Mouse (Mus musculus) megakaryocyte-erythroid progenitor cell, adult 5-6 weeks (primary cell): ENCODE data around the gene Rab11fip4. TPM values are rescaled to one million over a fixed set of nuclear protein-coding genes. Genes with fewer than 3 reads are reported as not detected.
A peak's percentile ranks its signal among the peaks of the same experiment; 100 is the strongest.

Source experiments
- ATAC-seq: replicated peaks from 2 replicates; pipeline ENCODE4 v1.8.0; 2016; ENCODE audit warnings: mild to moderate bottlenecking, inconsistent platforms; ENCODE audit not compliant: severe bottlenecking, poor library complexity, low FRiP score, low TSS enrichment
- total RNA-seq, 2 experiments: library from RNA; stranded (forward) in 1 of 2; stranded (reverse) in 1 of 2; fragments of 200-1000, 215-1000 nt in 1 of 2; fragments of >200 nt in 1 of 2; fragmentation: Nextera tagmentation in 1 of 2; gene quantifications; 2 replicates each; pipeline ENCODE4 v1.2.3; 2014 to 2017

The Rab11fip4 gene
- total RNA-seq, 2 experiments from 2014 or later: 0.17 to 1.1 TPM

DNA sequence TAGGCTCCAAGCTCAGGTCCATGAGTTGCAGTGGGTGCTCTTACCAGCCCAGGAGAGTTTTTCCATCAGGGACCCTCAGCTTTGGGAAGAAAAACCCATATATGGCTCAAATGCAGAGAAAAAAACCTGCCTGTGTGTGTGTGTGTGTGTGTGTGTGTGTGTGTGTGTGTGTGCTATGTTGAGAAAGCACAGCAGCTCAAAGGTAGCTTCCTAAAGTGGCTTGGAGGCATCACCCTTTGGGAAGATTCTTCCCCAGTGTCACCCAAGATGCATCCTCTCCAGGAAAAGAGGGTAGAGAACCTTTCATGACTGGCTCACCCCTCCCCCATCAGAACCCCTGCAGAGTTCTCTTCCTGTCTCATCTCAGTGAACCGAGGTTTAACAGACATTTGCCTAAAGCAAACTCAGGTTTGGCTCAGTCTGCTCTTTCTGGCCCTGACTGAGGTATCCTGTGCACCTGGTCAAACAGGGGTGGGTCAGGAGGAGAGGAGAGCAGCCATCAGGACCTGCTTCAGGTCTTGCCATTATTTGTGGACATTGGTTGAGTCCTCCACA lies 21.1 kb downstream of the Rab11fip4 start:
- ATAC-seq: no peak

DNA sequence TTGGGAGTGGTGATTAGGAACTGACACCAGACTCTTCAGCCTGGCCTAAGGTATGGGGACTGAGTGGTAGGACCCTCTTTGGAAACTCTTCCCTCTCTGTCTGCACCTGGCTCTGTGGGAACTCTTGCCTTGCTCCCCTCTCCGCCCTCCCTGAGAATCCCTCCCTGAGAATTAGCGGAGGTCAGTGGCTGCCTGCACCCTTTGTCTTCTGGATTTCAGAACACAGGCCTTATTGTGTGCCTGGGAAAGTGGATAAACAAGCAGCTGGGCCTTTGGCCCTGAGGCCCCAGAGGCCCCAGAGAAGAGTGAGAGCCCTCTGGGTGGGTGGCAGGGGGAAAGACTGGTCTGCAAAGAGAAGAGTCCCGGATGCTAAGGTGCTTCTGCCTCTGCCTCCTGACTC lies 22.1 kb downstream of the Rab11fip4 start:
- ATAC-seq: no peak

DNA sequence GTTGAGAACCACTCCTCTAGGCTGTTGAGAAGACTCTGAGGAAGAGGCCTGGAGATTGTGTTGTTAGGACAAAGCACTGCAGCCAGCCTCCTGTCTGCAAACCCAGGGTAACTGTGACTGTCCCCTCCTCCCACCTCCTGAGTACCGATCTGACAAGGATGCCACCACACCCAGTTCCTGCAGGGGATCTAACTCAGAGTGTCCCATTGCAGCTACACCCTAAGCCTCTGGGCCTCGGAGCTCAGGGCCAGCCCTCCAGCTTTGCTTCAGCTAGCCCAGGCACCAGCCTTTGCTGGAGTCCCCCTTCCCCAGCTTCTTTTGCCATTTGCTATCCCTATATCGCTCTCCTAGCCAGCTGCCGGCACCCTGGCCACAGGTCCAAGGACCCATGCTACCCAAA lies 22.7 kb downstream of the Rab11fip4 start:
- ATAC-seq: no peak

GRCm38 (mm10) chr11:79614880-79615279 lies 23.9 kb downstream of the Rab11fip4 start:
- ATAC-seq: no peak

GRCm38 (mm10) chr11:79615871-79616270 lies 24.9 kb downstream of the Rab11fip4 start:
- ATAC-seq: no peak

DNA sequence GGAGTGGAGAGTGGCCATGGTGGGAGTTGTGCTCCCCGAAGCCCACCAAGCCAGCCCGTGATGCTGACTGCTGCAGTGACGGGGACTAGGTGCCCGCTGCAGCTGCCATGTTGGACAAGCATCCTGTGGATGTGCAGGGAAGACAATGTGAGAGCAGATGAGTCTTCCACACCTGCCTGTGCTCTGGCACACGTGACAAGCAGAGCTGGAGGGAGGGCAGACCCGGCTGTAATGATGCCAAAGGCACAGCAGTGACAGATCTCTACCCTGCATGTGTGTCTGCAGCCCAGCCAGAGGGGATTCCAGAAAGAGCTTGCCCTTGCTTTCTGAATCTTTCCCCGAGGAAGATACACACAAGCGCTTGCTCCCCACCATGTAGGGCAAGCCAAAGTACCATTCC lies 27.0 kb downstream of the Rab11fip4 start:
- no peak for ATAC-seq

DNA sequence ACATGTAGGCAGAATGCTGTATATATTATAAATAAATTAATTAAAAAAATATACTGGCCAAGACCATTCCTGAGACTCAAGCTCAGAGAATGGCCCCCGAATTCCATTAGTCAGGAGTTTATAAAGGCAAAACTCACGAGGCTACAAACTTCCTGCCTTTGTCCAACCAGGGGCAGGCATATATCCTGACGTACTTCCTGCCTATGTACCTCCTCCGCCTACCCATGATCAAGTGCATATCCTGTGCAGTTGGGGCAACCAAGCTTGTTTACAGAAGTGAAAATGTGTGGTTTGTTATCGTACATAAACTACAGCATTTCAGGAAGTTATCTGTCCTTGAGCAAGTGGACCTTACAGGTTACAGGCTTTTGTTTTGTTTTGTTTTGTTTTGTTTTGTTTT lies 32.0 kb downstream of the Rab11fip4 start:
- ATAC-seq: peak; percentile 89

- peak; percentile 53 for ATAC-seq
These were observed 33.8 kb downstream of the Rab11fip4 start for GRCm38 (mm10) chr11:79624801-79625302.

- ATAC-seq: no peak
These were observed 37.7 kb downstream of the Rab11fip4 start for GRCm38 (mm10) chr11:79628716-79629115.

GRCm38 (mm10) chr11:79629752-79630374 lies 38.9 kb downstream of the Rab11fip4 start:
- no peak for ATAC-seq

DNA sequence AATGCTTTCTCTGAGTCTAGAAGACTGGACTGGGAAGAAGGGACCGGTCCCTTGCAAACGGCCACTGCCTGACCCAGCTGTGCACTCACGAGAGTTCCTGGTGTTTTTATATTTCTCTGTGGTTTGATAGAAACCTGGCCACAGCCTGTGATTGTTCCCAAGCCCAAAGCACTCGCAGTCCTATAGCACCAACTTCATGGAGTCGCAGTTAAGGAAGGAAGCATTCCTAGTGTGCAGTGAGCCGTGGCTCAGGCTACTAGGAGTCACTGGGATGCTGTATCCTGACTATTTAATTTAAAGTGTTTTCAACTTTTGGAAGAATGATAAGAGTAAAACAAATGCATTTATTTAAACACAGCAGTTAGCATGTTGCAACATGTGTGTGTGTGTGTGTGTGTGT lies 39.5 kb downstream of the Rab11fip4 start:
- ATAC-seq: no peak

GRCm38 (mm10) chr11:79633366-79633765 lies 42.4 kb downstream of the Rab11fip4 start:
- ATAC-seq: peak; percentile 46; the same call in 1 of the 2 replicates

DNA sequence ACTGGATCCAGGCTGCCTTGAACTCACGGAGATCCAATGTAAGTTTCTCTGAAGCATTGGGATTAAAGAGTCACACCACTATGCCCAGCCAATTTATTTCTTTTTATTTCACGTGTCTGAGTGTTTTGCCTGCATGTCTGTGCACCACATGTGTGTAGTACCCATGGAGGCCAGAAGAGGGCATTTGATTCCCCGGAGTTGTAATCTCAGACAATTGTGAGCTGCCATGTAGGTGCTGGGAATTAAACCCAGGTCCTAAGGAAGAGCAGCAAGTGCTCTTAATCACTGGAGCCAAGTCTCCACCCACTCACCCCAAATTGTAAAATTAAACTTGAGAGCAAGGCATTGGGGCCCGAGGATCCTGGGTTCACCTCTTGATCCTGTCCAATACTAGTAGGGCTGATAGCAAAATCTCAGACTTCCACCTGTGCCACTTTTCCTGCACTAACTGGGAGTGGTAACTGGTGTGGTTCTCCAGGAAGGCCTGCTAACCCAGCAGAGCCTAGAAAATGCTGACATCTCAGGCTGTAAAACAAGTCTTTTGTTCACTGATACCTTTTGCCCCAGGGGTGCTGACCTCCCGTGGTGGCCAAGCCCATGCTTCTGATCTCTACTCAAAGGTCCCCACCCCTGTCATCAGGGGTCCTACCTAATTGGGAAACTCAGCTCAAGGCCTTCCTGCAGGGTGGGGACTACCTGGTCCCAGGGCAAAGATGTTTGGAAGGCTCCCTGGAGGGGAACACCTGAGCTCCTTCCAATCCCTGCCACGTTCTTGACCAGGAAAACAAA lies 44.8 kb downstream of the Rab11fip4 start:
- ATAC-seq: no peak

DNA sequence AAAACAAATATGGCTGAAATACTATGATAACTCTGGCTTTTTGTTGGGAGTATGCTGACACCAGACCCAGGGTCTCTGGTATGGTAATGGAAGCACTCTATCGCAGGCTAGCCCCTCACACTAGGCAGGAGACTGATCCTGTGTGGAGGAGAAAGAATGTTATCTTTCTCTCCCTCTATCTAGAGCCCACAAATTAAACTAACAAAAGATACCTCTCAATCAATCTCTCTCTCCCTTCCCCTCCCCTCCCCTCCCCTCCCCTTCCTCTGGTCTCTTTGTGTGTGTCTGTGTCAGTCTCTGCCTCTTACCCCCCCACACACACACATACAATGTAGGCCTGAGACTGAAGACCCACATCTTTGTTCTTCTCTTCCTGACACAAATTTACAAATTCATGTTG lies 45.5 kb downstream of the Rab11fip4 start:
- ATAC-seq: no peak

DNA sequence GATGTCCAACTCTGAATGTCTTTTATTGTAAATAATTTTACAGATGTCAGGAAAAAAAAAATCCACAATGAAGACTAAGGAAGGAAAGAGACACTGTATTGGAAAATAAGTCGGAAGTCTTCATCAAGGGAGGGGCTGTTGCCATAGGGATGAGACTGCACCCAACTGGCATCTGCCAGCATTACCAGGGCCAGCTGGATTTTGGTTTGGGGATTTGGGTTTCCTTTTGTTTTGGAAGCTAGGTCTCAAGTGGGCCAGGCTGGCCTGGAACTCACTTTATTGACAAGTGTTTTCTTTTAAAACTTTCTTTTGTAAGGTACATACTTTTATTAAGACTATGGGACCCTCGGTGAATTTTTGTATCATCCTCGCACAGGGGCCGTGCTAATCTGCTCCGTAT lies 47.7 kb downstream of the Rab11fip4 start:
- ATAC-seq: no peak

GRCm38 (mm10) chr11:79640940-79641733 lies 50.1 kb downstream of the Rab11fip4 start:
- ATAC-seq: peak; percentile 48; the same call in 1 of the 2 replicates

GRCm38 (mm10) chr11:79643730-79644129 lies 52.7 kb downstream of the Rab11fip4 start:
- no peak for ATAC-seq

- no peak for ATAC-seq
These were observed 53.7 kb downstream of the Rab11fip4 start for GRCm38 (mm10) chr11:79644717-79645191.

DNA sequence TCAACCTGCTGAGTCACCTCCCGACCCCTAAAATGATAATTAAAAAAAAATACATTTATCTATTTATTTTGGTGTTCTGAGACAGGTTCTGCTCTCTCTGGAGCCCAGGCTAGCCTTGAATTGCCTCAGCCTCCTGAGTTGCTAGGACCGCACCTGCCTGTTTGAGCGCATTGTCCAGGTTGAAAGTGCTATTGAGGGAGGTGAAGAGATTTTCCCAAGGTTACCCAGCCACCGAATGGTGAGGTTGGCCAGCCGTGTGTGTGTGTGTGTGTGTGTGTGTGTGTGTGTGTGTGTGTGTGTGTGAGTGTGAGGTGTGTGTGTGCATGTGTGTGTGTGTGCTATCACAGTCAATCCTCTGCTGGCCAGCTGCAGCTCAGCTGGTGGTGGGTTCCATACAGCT lies 55.0 kb downstream of the Rab11fip4 start:
- no peak for ATAC-seq
